Mouse (Mus musculus) neural tube, embryonic 15.5 days (tissue): Measurements from ENCODE around the gene Edn2. TPM values are rescaled to one million over a fixed set of nuclear protein-coding genes. Genes with fewer than 3 reads are reported as not detected.

ENCODE experiments used
- ATAC-seq: fragments of 200-750 bp; cut with Nextera tagmentation; 2 replicates; pipeline ENCODE4 v1.8.0; 2017; ENCODE audit warnings: mild to moderate bottlenecking, moderate TSS enrichment, moderate library complexity; ENCODE audit not compliant: low FRiP score
- H3K27ac ChIP-seq: fragments of 300-500 bp; sonication (generic); replicated peaks from 2 replicates; pipeline ENCODE4 v1.5.1; 2015; ENCODE audit warnings: mild to moderate bottlenecking, inconsistent platforms
- H3K27me3 ChIP-seq: fragments of 300-500 bp; sonication (generic); replicated peaks from 2 replicates; pipeline ENCODE4 v1.6.1; 2015; ENCODE audit warnings: inconsistent platforms
- H3K36me3 ChIP-seq: fragments of 300-500 bp; sonication (generic); 2 replicates; pipeline ENCODE4 v1.6.1; 2015; ENCODE audit warnings: inconsistent platforms
- H3K4me1 ChIP-seq: fragments of 300-500 bp; sonication (generic); 2 replicates; pipeline ENCODE4 v1.6.1; 2015; ENCODE audit warnings: inconsistent platforms
- H3K4me2 ChIP-seq: fragments of 300-500 bp; sonication (generic); 2 replicates; pipeline ENCODE4 v1.6.1; 2015; ENCODE audit warnings: inconsistent platforms, mild to moderate bottlenecking, moderate library complexity
- H3K4me3 ChIP-seq: fragments of 300-500 bp; sonication (generic); replicated peaks from 2 replicates; pipeline ENCODE4 v1.5.1; 2015; ENCODE audit warnings: mild to moderate bottlenecking, inconsistent platforms
- H3K9ac ChIP-seq: fragments of 300-500 bp; sonication (generic); replicated peaks from 2 replicates; pipeline ENCODE4 v1.6.1; 2015; ENCODE audit warnings: mild to moderate bottlenecking, inconsistent platforms
- H3K9me3 ChIP-seq: fragments of 300-500 bp; sonication (generic); replicated peaks from 2 replicates; pipeline ENCODE4 v1.6.1; 2016; ENCODE audit warnings: inconsistent platforms
- WGBS: fragments of 180-500 bp; shearing (Covaris S2); methylation state at CpG from one replicate; pipeline ENCODE4 v1.1.7; 2015; ENCODE audit warnings: mixed read lengths; 5-methylcytosine and 5-hydroxymethylcytosine counted together
- polyA plus RNA-seq: library from polyadenylated mRNA; unstranded; fragments of >200 nt; fragmentation: Nextera tagmentation; extraction: Ambion mirVana; gene quantifications from 2 replicates; pipeline ENCODE4 v1.2.1, GENCODE M21; 2015

Gene Edn2
- polyA plus RNA-seq, 1 experiment from 2014 or later, result 0.14 TPM

DNA sequence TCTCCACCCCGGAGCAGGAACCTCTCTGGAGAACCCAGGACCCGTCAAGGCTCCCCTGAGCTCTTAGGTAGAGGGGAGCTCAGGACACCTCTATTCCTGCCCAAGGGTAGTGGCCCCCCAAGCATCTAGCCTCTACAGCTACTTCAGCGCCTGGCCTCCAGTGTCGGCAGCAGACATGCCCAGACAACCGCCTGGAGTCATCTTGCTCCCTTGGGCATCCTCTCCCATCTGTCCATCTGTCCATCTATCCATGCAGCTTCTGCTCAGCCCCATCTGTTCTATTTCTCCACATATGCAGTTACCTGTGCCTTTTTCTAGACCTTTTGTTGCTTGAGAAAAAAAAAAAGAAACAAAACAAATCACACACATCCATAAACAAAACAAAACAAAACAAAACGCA lies 26.8 kb upstream of the Edn2 start:
- no peak overlapping the region for H3K9ac ChIP-seq

DNA sequence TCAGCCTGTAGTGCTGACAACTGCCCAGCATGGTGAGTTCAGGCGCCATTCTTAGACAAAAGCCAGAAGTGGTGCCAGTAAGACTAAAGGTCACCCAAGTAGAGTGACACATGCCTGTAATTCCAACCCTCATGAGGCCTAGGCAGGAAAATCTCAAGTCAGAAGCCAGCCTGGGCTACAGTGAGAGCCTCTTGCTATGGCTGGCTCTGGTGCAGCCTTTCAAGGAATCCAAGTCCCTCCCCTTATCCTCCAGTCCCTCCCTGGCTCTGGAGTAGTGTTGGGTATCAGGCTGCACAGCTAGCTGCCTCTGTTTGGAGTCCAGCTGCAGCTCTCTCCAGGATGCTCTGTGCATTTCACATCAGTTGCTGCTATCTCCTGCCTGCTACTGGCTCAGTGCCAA lies 19.2 kb upstream of the Edn2 start:
- WGBS, result 67% methylated on average over 1 of the region's 1 CpGs
- no peak overlapping the region for H3K4me3 ChIP-seq
- ATAC-seq, result no peak
- H3K27me3 ChIP-seq, result no peaks in the 10 kb centered on the region
- no peak overlapping the region for H3K9ac ChIP-seq
- H3K4me2 ChIP-seq, result no peak overlapping the region
- no peaks in the 10 kb centered on the region for H3K4me1 ChIP-seq
- H3K27ac ChIP-seq, result no peak overlapping the region
- no peaks in the 10 kb centered on the region for H3K36me3 ChIP-seq
- H3K9me3 ChIP-seq, result no peaks in the 10 kb centered on the region

More for the DNA sequence above, 26.8 kb upstream of the Edn2 start:
- WGBS, result 73% methylated on average over 6 of the region's 6 CpGs
- Histone ChIP-seq H3K27me3 (no peaks in the 10 kb centered on the region), H3K36me3 (peaks cover 8% of the 10 kb centered on the region; the same call in 1 of the 2 replicates), H3K4me3 (no peak overlapping the region), H3K27ac (no peak overlapping the region), H3K4me1 (no peaks in the 10 kb centered on the region), H3K4me2 (no peak overlapping the region), H3K9me3 (no peaks in the 10 kb centered on the region)
- no peak for ATAC-seq

- Histone ChIP-seq H3K4me3 (no peak overlapping the region), H3K36me3 (no peaks in the 10 kb centered on the region), H3K27me3 (no peaks in the 10 kb centered on the region), H3K27ac (no peak overlapping the region), H3K9ac (no peak overlapping the region), H3K9me3 (no peaks in the 10 kb centered on the region), H3K4me2 (no peak overlapping the region), H3K4me1 (no peaks in the 10 kb centered on the region)
- 89% methylated on average over 9 of the region's 9 CpGs for WGBS
- no peak for ATAC-seq
Measured at GRCm38 (mm10) chr4:120142905-120143304, 18.1 kb upstream of the Edn2 start.

GRCm38 (mm10) chr4:120144343-120144742 lies 16.7 kb upstream of the Edn2 start:
- Histone ChIP-seq H3K36me3 (no peaks in the 10 kb centered on the region), H3K4me1 (peaks cover 10% of the 10 kb centered on the region), H3K4me2 (no peak overlapping the region), H3K4me3 (no peak overlapping the region), H3K9me3 (no peaks in the 10 kb centered on the region), H3K27ac (no peak overlapping the region), H3K27me3 (no peaks in the 10 kb centered on the region), H3K9ac (no peak overlapping the region)
- WGBS, result 84% methylated on average over 5 of the region's 5 CpGs
- no peak for ATAC-seq

- Histone ChIP-seq H3K36me3 (no peaks in the 10 kb centered on the region), H3K4me3 (no peak overlapping the region), H3K9me3 (no peaks in the 10 kb centered on the region), H3K27me3 (0 out of 2 replicates have a peak, but pooled peaks cover 6% of the 10 kb centered on the region), H3K9ac (no peak overlapping the region), H3K4me1 (peaks cover 10% of the 10 kb centered on the region), H3K4me2 (no peak overlapping the region), H3K27ac (no peak overlapping the region)
- 83% methylated on average over 8 of the region's 8 CpGs for WGBS
- ATAC-seq, result no peak
Measured at GRCm38 (mm10) chr4:120145931-120146330, 15.1 kb upstream of the Edn2 start.

DNA sequence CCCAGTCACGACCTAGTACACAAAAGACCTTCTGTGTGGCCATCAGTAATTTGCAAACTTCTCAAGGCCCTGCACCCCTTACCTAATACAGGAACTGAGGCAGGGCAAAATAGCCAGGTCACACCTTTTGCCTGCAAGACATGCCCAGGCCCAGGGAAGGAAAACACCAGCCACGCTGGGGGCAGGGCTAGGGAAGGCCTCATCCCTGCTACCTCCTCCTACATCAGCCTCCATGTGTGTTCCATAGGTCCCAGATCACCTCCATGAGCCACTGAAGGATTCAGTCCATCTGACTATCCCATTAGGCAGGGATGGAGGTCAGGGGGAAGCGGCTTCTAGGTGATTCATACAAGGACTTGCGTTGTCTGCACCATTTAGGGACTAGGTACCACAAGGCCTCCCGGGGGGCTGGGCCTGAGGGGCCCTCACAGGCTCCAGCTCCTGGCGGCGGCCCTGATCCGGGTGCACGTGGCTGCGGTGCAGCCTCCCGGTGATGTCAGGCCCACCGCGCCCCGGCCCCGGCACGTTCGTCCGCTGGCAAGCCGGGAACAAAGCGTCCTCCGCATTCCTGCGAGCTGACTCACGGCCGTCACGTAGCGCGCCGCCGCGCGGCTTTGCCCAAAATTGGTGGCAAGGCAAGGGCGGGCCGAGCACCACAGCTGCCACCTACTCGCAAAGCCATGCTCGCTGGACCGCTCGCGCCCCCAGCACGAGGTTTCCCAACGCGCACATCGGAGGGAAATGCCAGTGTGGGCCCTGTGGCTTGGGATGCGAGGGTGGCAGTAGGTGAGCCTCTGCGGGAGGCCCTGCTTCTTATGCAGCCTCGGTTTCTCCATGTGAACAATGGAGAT lies 12.5 kb upstream of the Edn2 start:
- Histone ChIP-seq H3K4me1 (peaks cover 10% of the 10 kb centered on the region), H3K27ac (no peak overlapping the region), H3K27me3 (0 out of 2 replicates have a peak, but pooled peaks cover 6% of the 10 kb centered on the region), H3K9ac (peak overlapping the region; percentile 33; the same call in 1 of the 2 replicates), H3K36me3 (no peaks in the 10 kb centered on the region), H3K4me2 (peak overlapping the region; percentile 57), H3K4me3 (peak overlapping the region; percentile 23), H3K9me3 (no peaks in the 10 kb centered on the region)
- 6% methylated on average over 45 of the region's 45 CpGs for WGBS
- peak; percentile 62 for ATAC-seq

- Histone ChIP-seq H3K9ac (peak overlapping the region; percentile 33; the same call in 1 of the 2 replicates), H3K4me2 (peak overlapping the region; percentile 57), H3K27me3 (0 out of 2 replicates have a peak, but pooled peaks cover 6% of the 10 kb centered on the region), H3K27ac (no peak overlapping the region), H3K4me1 (peaks cover 10% of the 10 kb centered on the region), H3K4me3 (no peak overlapping the region), H3K36me3 (no peaks in the 10 kb centered on the region), H3K9me3 (no peaks in the 10 kb centered on the region)
- 0 out of 2 replicates have a peak, but pooled peaks have one; percentile 38 for ATAC-seq
- WGBS, result 44% methylated on average over 3 of the region's 3 CpGs
Measured at GRCm38 (mm10) chr4:120149142-120149524, 11.9 kb upstream of the Edn2 start.

- Histone ChIP-seq H3K36me3 (no peaks in the 10 kb centered on the region), H3K9me3 (no peaks in the 10 kb centered on the region), H3K9ac (no peak overlapping the region), H3K4me1 (peaks cover 10% of the 10 kb centered on the region), H3K27me3 (0 out of 2 replicates have a peak, but pooled peaks cover 6% of the 10 kb centered on the region), H3K4me2 (no peak overlapping the region), H3K4me3 (no peak overlapping the region), H3K27ac (no peak overlapping the region)
- 63% methylated on average over 6 of the region's 6 CpGs for WGBS
- no peak for ATAC-seq
Measured at GRCm38 (mm10) chr4:120150345-120150920, 10.6 kb upstream of the Edn2 start.

DNA sequence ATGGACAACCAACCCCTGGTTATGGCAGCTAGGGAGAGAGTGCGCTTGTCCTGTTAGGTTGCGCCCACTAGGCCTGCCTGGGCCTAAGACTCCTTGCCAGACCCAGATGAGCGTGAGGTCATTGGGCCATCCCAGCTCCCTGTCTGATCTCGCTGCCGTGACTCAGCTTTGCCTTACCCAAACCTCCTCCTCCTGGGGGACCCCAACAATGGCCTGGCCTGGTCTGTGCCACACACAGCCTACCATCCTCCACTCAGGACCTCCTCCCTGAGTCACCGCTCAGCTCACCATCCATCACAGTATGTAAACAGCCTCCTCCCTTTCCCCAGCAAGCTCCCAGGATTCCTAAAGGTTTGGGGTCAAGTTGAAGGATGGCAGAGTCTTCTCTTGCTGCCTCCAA lies 9.1 kb upstream of the Edn2 start:
- no peak overlapping the region for H3K4me3 ChIP-seq
- H3K27me3 ChIP-seq, result 0 out of 2 replicates have a peak, but pooled peaks cover 6% of the 10 kb centered on the region
- no peaks in the 10 kb centered on the region for H3K36me3 ChIP-seq
- H3K4me2 ChIP-seq, result no peak overlapping the region
- H3K4me1 ChIP-seq, result peaks cover 10% of the 10 kb centered on the region
- no peaks in the 10 kb centered on the region for H3K9me3 ChIP-seq
- no peak for ATAC-seq
- WGBS, result 94% methylated on average over 6 of the region's 6 CpGs
- no peak overlapping the region for H3K9ac ChIP-seq
- H3K27ac ChIP-seq, result no peak overlapping the region

DNA sequence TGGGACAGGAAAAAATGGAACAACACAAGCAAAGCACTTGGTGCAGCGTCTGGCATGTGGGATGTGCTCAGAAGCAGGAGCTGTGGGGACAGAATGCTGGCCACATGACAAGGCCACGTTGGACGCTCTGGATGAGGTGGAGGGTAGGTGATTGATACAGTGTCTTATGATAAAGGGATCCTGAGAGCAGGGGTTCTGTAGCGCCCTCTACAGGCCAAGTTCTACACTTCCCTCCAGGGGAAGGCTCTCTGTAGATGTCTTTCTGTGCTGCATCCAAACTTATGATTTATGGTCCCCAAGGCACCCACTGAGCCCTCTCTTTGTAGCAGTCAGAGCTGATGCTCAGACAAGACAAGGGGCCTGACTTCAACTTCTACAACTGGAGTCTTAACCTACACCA lies 8.4 kb upstream of the Edn2 start:
- 0 out of 2 replicates have a peak, but pooled peaks cover 6% of the 10 kb centered on the region for H3K27me3 ChIP-seq
- H3K4me3 ChIP-seq, result no peak overlapping the region
- WGBS, result 67% methylated on average over 4 of the region's 4 CpGs
- H3K9me3 ChIP-seq, result no peaks in the 10 kb centered on the region
- H3K36me3 ChIP-seq, result no peaks in the 10 kb centered on the region
- H3K4me2 ChIP-seq, result no peak overlapping the region
- no peak overlapping the region for H3K27ac ChIP-seq
- ATAC-seq, result no peak
- H3K4me1 ChIP-seq, result peaks cover 10% of the 10 kb centered on the region
- no peak overlapping the region for H3K9ac ChIP-seq

- whole genome bisulfite sequencing, result 92% methylated on average over 3 of the region's 3 CpGs
- Histone ChIP-seq H3K4me1 (peaks cover 5% of the 10 kb centered on the region), H3K4me3 (no peak overlapping the region), H3K27ac (no peak overlapping the region), H3K36me3 (no peaks in the 10 kb centered on the region), H3K4me2 (no peak overlapping the region), H3K9ac (no peak overlapping the region), H3K27me3 (0 out of 2 replicates have a peak, but pooled peaks cover 6% of the 10 kb centered on the region), H3K9me3 (no peaks in the 10 kb centered on the region)
- no peak for ATAC-seq
Measured at GRCm38 (mm10) chr4:120153736-120154135, 7.3 kb upstream of the Edn2 start.
